Mouse (Mus musculus): ENCODE measurements at regions not wholly inside any gene's neighbourhood (a gene's known extent, or its start where the extent isn't known, plus 50 kb on each side); places are given as distances from the start of the nearest gene placed in this dataset.

DNA sequence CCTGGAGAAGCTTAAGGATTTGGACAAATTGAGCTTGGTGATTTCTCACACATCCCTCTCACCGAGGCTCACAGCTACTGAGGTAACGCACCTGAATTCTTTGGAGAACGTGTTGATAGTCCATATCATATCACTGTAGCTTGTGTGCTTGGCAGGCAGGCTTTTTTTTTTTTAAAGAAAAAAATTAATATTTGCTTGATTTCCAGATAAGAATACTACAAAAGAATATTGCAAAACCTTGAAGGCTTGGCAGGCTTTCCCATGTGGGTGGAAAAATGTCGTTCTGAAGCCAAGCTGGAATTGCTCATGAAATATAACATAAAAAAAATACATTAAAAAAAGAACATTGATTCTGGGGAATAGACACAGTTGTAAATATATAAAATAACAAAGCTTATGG, 131.8 kb downstream of the Klf5 start:
- no peak for DNase-seq (ENCODE audit: low spot score in 2 of 2)

DNA sequence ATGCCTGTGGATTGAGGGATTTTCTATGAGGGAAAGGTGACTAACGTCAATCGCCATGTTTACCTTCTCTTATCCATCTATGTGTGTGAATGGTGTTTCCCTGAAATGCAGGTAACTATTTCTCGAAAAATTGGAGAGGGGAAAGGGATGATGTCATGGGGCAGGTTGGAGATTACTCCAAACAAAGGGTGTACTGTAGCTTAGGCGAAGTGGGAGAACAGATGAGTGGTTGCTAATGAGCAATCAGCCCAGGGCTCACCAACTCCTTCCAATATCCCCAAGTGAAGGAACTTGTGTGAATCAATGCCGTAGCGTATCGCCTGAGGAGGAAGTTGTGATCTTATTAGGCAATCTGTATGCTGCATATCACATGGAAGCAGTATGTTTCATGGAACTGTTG, 133.2 kb downstream of the Klf5 start:
- no peak for DNase-seq (ENCODE audit: low spot score in 2 of 2)

DNA sequence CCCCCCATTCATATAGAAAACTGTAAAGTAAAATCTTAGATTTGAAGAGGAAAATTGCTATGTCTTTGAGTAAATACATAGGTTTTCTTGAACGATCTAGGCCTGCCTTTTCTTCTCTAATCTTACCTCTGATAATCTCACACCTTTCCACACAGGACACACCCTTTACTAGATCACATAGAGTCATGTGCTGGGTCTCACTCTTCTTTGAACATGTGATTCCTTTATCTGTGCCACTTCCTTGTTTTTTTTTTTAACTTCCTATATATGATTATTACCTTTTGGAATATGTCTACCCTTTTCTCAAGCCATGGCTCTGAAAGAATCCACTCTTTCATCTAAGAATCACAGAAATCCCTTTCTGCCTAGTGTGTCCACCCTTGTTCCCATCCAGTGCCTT, 136.2 kb downstream of the Klf5 start:
- DNase-seq (ENCODE audit: low spot score in 2 of 2) = no peak

DNA sequence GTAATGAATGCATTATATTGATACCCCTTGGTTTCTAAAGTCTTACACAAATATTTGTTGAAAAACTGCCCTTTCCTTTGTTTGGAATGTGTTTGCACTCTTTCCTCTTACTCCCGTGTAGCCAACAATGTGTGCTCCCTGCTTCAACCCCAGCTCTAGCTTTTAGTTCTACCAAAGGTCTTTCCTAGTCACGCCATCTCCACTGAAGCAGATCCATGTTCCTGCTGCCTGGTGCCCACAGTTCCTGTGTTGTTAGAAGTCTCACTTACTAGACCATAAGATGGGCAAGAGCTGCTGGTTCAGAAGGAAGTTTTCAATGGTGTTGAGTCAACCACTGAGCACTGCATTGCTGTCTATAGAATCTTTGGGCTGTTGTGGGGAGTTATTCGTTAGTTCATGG, 137.0 kb downstream of the Klf5 start:
- no peak for DNase-seq (ENCODE audit: low spot score in 2 of 2)

DNA sequence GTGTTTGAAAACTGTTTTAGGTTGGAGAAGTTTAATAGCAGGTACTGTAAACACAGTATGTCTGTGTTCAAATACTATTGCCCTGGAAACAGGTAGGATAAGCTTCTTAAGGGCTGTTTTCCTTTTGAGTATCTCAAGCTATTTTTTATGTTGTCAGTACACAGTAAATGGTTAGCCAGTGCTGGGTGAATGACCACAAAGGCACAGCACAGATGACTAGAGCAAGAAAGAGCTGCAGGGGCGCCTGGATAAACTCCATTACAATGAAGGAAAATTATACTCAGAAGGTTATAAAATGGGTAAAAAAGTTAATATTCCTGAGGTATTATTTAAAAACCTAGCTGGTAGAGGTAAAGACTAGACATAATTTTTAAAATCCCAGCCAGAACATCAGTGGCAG, 137.6 kb downstream of the Klf5 start:
- DNase-seq (ENCODE audit: low spot score in 2 of 2) = no peak

DNA sequence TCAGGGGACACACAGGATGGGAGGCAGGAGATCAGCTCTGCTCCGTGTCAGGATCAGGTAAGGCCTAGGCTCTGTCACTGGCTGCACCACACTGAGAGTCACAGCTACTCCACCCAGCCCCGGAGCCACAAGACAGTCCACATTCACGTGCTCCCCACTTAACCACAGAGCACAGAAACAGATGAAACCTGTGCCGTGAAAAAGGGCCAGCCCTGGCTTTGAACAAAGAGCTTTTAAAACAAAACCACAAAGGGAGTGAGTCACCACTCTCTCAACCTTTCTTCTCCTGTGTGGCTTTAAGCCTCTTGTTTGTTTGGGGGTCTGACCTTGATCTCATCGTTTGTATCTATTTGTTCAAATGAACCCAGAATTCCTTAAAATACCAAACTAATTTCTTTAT, 150.6 kb downstream of the Klf5 start:
- peak; percentile 4 for DNase-seq (ENCODE audit: low spot score in 2 of 2)

DNA sequence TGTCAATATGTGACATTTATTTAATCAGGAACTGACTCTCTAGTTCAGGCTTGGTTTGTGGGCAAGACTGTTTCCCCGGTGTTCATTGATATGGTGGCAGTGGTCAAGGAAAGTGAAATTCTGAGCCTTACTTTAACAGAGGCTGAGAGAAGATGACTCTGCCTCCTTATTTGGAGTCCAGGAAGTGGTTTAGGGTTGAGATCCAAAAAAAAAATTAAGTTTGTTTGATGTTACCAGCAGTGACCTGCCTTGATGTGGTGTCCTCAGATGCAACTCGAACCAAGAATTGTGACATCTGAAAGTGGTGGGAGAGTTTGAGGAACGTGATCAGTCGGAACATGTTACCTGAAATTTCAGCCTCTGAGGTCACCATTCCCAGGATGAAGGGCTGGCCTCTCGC, 151.4 kb downstream of the Klf5 start:
- DNase-seq (ENCODE audit: low spot score in 2 of 2) = no peak

DNA sequence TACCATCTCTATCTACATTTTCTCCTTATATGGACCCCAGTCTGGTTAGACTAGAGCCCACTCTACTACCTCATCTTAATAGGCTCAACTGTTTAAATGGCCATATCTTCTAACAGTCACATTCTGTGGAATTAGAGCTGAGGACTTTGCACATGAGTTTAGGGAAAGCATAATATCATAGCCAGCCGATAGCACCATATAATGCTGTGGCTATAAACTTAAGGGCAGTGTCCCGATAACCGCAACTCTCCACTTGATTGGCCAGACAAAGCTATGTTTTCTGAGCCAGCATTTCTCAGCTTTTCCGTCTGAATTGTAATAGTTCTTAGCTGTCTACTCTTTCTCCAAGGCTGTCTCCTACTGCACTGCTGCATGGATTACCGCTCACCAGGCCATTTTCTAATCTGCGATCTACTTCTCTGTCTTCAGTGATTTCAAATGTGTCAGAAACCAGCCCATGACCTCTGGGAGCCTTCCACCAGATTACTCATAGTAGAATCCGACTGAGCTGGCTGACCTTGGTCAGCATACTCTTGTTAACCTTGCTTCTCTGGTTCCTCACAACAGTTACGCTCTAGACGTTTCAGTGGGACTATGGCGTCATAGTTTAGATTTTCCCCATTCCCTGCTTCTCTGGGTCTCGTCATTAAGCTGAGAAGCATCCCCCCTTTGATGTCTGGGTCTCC, 152.8 kb downstream of the Klf5 start:
- DNase-seq (ENCODE audit: low spot score in 2 of 2) = no peak

DNA sequence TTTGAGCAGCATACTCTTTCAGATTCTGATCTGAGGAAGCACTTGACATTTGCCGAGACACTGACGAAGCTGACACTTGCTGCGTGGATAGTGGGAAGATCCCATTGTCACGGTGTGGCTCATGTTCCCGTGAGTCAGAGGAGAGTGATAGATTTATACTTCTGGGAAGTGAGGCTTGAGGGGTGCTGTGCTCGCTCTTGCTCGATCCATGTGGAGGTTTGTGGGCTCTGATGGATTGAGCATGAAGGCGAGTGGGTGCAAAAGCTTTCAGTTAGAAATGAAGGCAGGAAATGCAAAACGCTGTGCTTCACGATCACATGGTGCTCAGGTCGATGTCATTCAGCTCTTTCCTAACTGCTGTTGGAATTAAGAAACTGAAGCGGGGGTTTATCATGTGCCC, 155.4 kb downstream of the Klf5 start:
- DNase-seq (ENCODE audit: low spot score in 2 of 2) = no peak

DNA sequence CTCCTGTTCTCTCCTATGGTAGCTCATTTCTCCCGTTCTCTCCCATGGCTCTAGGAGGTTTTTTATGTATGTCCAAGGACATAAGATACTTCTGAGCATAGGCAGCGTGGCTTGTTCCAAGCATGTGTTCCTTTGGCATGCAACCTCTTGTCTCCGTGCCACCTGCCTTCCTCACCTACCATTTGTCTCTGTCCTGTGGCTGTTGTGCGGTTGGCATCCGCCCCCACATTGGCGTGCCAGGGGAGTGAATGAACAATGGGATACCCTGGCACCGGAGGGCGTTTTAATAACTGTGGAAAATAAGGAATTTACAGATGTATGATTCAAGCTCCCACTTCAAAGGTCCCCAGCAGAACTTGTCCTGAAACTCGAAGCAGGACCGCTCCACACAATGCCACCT, 158.1 kb downstream of the Klf5 start:
- no peak for DNase-seq (ENCODE audit: low spot score in 2 of 2)

DNA sequence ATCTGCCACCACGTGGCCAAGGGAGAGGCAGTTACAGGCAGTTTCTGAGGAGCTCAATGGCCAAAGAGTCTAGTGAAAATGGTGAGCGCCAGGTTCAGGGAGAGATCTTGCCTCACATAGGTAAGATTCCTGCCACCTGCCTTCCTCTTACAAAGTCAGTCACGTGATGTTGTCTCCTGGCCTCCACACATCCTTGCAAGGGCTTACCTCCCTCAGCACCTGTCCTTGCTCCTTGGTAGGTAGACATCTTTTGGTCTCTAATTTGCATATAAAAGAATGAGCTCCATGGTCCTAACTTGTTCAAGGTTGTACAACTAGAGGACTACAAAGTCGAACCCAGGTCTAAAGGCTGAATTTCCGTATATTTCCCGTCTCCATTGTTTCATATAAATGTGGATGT, 159.1 kb downstream of the Klf5 start:
- no peak for DNase-seq (ENCODE audit: low spot score in 2 of 2)

DNA sequence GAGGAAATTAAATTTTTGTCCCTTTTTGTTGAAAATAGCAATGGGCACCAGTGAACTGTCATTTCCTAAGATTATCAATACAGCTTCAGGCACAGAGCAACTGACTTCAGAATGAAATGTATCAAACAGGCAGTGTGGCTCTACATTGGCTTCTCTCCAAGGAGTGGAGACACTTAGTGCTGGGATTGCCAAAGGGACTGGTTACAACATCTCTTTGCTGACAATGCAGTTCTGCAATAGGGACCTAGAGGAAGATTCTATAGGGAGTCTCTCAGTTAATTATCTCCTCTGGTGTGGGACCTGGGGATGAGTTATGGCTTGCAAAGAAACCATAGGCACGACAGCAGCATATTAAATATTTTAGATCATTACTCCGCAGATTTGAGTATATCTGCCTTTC, 173.6 kb downstream of the Klf5 start:
- DNase-seq (ENCODE audit: low spot score in 2 of 2) = no peak

DNA sequence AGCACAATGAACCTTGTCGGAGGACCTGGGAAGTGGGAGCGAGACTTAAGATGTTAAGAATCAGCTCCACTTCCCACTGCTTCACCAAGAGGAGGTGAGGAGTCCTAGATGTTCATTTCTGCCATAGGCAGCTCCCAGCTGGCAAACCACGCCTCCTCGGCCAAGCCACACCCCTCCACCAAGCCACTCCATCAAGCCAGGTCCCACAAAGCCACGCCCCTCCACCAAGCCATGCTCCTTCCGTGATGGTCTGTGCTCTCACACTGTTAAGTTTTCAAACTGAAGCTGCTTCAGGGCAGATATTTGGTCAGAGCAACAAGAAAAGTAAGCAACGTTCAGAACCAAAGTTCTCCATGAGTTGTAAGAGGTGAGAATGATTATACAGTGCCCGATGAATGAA, 176.8 kb downstream of the Klf5 start:
- no peak for DNase-seq (ENCODE audit: low spot score in 2 of 2)

DNA sequence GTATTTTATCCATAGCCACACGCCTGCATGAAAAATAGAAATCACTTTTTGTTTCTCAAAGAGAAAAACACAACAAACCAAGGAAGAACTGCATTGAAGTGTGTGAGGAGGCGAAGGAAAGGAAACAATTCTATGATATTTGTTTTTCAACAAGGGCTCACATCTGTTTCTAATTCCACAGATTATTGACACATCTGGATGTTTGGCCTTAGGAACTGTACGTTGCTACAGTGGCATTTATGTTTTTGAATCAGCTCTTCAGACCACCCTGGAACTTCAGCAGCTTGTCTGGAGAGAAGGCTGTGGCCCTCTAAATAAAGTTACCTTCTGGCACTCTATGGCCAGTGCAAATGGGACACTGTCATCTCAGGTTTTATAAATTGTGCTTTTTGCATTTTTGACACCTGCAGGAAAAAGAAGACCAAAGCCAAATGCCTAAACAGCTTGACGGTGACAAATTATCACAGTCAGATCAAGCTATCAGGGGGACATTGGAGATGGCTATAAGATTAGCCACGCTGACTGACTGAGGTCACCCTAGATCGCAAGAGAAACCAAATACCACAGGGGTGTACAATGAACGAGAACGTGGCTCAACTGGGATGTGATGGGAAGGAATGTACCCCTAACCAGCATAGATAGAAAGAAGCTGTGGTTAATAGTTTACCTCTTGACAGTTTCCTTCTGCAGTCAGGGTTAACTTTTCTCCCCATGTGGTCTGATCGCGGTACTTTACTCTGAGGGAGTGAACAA, 182.0 kb downstream of the Klf5 start:
- no peak for DNase-seq (ENCODE audit: low spot score in 2 of 2)

DNA sequence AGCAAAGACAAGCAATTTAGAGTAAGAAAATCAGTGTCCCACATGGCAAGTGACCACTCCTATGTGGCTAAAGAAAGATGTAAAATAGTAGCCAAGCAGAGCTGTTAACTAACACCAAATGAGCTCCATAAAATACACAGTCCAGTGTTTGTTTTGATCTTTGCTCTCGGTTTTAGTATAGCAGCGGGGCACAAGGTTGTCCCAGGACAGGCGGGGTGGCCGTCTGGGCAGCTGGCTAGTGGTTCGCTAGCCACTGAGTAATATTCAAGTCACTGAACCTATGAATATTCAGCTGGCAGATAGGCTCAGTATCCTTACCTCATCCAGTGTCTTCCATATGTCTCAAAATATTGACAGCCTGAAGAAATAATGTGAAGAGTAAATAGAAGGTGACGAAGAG, 189.5 kb downstream of the Klf5 start:
- no peak for DNase-seq (ENCODE audit: low spot score in 2 of 2)

DNA sequence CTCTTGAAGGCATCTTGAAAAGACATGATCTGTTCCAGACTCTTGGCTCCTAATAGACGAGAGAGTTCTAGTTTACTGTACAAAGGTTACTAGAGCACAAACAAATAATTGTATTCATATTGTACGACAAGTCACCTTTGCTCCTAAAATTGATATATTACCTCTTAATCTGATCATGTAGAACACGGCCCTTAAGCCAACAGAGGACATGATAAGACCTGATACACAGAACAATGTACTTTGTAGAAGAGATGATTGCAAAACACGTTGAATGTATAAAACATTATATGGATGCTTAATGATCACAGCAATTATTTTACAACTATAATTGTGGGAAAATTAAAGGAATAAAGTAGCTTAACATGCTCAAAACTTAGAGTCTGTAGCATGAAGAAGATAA, 194.7 kb downstream of the Klf5 start:
- no peak for DNase-seq (ENCODE audit: low spot score in 2 of 2)

DNA sequence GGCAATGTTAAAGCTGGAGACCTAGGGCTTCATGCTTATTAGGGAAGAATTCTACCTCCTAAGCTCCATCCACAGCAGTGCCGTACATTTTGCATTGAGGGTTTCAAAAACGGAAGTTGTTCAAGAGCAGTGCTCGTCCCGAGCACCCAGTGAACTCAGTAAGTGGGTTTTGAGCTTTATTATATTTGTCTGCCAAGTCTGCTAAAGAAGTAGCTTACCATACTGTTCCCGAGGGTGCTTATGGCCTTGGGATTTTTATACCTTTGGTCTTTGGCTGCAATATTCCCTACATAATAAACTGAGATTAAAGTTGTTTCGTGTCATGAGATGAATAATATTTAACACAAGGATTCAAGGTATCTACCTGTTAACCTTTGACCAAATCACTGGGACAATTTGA, 195.2 kb downstream of the Klf5 start:
- DNase-seq (ENCODE audit: low spot score in 2 of 2) = no peak

DNA sequence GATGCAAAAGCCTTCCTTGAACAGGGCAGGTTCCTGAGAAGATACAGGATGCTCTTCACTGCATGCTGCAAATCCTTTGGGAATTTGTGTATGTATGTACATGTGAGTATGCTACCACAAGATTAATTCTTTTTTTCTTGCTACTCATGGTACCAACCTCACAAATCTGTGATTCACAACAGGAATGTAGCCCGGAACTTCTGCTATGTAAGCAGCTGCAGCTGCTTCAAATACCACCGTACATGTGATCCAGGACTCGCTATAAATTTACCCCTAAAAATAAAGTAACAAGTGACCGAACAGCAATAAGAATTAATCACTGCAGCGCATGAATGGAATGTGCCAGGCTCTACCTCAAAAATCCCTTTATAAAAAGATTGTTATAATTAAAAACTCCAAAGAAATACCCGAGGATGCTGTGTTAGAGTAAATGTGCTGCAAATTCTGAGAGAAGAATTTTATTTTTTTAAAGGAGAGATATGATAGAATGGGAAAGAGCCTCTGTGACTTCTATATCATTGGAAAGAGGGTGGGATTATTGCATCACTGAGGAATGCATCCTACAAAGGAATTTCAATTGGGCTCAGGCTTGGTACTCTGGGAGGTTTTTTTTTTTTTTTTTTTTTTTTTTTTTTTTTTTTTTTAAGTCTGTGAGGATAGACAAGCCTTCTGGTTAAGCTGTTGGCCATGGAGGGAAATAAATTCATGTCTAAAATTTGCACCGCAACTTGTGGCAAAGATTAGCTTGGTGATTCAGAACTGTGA, 201.2 kb downstream of the Klf5 start:
- DNase-seq (ENCODE audit: low spot score in 2 of 2) = no peak

DNA sequence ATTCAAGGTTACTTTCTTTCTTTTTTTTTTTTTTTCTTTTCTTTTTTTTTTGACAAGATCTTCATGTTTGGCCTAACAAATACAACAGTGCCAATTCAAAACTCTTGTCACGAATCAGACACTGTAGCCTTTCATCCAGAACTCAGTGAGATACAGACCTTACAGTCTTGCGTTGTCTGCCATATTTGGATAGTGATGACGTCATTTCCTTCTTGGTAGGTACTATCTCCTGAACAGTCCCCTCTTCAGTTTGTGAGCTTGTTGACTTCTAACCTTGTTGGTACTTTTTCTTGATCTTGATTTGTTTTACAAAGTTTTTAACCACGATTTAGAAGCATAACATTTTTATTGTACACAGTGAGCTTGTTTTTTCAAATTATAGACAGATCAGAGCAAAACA, 206.4 kb downstream of the Klf5 start:
- no peak for DNase-seq (ENCODE audit: low spot score in 2 of 2)

DNA sequence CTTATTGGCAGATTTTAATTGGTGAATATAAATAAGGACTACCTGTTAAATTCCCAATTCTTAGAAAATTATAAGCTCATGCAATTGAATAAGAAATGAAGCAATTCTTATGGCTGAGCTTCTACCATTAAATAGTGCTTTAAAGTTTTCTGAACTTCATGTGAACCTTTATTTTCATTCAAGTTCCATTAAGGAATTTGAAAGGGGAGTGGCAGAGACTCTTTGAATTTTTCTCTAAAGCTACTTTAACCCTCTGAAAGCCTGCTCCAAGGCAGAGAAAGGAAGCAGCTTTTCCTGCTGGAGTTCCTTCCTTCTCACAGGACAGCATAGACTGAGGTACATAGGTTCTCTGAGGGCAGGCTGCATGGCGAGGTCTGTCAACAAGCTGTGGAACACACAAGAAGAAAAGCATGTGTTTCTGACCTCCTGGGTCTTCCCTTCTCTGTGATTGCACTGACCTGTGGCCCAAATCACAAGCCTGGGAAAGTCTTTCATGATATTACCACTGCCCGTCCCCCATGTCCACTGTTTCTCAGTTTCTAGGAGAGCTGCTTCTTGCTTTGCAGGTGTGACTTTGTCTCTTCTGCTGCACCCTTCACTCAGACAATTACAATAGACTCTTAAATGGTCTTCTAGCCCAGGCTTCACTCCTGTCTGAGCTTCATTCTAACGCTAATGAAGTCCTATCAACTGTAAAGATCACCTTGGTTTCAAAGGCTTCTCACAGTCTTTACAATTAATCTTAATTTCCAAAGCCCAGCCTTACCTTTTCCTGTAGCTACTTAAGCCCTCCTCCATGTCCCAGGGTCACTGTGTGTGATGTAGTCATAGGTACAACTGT, 211.4 kb downstream of the Klf5 start:
- DNase-seq (ENCODE audit: low spot score in 2 of 2) = no peak

DNA sequence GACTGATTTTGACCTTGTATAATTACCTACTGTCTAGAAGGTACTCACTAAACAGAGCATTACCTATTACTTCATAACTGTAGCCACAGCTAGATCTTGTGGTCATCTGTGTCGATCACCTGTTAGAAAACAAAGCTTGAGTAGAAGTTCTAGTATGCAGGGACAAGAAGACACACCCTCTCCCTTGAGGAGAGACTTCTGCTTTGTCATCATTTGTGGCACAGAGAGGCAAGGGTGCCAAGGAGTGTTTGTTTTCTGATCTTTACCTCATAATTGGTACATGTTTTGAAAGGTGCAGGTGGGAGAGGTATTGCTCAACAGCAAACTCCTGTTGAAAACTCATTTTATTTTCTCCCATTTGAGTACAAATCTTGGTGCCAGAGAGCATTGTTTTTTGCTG, 217.0 kb downstream of the Klf5 start:
- no peak for DNase-seq (ENCODE audit: low spot score in 2 of 2)

DNA sequence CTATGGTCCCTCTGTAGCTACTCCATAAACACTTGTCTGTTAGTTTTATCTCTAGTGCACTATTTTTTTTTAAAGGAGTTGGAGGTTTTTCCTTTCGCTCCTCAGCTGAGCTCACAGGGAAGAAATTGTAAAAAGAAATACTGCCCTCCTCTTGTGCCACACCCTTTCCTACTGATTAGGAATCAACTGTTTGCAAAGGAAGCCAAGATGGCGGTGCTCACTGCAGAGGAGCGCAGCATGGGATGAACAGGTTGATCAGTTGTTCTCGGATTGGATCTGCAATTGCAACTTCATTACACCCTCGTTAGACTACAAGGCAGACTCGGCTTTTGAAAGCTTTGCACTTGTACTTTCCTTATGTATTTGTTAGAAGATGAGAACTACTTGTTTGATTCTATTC, 218.2 kb downstream of the Klf5 start:
- no peak for DNase-seq (ENCODE audit: low spot score in 2 of 2)
